Mouse (Mus musculus): ENCODE results near the gene Fam3b.

Fam3b gene

DNA sequence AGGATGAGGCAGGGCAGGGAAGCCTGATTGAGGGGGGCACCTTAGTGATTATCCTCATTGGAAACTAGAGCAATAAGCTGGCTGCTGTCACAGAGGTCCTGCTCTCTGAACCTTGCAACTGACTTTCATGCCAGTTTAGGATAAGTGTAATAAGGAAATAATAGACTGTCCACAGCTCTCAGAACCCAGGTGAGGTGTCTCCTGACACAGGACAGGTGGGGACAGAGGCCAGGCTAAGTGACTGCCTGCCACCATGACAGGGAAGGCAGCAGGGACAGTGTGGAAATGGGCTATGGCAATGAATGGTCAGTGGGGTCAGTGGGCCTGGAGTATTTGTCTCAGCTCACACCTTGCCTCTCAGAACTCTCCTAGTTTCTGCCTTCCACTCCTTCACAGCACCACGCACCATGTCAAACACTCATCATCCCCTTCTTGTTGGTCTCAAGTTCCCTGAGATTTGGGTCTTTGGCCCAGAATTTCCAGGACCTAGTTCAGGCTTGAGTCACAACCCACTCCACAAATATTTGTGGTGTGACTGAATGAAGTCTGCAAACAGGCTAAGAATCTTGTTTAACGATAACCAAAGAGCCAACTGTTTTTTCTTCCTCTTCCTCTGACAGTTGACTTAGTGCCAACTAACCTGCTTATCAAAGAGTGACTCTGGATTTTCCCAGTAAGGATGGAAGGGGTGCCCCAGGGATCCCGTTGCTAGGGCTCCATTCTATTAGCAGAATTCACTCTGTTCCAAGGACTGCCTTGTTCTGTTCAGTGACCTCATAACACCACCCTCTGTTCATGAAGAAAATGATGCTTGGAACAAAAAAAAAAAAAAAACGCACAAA, at the start of gene Fam3b:
Gene Fam3b, minus strand, starts transcription at position 718 of the 842 bp plus-strand sequence.
- no peak for DNase-seq (ENCODE audit: low spot score)

DNA sequence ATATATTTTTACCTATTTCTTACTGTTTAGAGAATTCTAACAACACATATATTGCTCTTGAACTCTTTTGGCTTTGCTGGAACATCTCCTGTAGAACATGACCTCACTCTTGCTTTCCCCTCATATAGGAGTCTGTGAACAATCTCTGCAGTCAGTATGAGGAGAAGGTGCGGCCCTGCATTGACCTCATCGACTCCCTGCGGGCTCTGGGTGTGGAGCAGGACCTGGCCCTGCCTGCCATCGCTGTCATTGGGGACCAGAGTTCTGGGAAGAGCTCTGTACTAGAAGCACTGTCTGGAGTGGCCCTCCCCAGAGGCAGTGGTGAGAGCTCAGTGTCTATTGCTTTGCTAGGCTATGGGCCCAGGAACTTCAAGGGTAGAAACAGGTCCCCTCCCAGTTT, 29.7 kb upstream of the Fam3b start:
- DNase-seq (ENCODE audit: low spot score), result no peak

DNA sequence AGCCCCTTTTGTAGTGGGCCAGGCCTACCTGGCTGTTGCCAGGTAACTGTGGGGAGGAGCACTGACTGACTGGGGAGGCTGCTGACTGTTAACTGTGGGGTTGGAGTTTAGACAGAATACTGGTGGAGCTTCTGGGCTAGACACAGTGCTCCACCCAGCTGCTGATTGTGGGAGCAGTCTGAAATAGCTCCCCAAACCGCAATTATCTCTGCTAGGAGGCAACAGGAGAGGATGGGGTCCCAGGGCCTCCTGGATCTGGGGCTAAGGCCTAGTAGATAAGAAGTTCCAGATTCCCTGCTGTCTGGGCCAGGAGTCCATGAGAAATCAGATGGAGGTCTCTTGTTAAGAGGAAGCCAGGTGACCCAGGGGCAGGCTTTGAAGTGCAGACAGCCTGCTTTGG, 22.2 kb upstream of the Fam3b start:
- no peak for DNase-seq (ENCODE audit: low spot score)

DNA sequence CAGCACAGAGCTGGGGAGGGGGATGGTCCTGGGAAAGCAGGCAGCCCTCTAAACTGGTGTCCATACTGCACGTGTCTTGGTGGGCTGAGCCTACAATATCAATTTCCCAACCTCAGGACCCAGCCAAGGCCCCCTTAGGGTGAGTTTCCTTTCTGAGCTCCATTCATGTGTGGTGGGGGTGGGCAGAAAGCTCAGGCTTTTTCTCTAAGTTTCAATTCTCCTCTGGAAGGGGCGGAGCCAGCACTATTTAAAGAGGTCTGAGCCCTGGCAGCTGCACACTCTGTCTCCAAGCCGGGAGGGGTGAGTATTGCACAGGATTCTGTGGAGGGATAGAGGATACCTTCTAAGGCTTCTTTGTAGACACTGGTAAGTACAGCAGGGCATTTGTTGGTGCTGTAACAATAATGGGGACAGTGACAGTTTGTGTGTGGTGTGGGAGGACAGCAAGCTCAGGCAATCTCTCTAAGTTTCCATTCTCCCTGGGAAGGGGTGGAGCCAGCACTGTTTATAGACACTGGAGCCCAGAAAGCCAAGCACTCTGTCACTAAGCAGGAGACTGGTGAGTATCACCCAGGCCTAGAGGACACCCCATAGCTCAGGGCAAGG, 21.3 kb upstream of the Fam3b start:
- no peak for DNase-seq (ENCODE audit: low spot score)

DNA sequence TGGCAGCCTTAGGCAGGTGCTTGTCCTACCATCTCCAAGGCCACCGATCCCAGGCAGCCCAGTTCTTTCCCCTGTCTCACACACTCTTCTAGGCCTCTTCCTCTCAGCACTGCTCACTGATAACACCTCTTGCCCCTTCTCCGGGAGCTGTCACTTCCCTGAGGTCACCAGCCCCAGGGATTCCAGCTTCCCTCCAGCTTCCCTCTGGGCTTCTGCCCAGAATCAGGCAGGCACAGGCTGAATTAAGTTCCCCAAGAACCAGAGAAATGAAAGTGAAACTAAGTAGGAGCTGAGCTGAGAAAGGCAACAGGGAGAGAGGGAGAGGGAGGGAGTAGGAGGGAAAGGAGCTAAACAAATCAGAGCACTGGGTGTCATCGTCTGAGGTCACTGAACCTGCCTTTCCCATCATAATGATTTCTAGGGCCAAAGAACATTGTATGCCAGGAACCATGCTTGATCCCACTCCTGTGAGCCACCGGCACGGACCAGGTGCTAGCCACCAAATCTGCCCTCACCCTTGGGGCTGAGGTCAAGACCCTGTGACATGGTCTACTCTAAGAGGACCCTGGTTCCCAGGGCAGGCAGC, 20.4 kb upstream of the Fam3b start:
- DNase-seq (ENCODE audit: low spot score), result no peak

DNA sequence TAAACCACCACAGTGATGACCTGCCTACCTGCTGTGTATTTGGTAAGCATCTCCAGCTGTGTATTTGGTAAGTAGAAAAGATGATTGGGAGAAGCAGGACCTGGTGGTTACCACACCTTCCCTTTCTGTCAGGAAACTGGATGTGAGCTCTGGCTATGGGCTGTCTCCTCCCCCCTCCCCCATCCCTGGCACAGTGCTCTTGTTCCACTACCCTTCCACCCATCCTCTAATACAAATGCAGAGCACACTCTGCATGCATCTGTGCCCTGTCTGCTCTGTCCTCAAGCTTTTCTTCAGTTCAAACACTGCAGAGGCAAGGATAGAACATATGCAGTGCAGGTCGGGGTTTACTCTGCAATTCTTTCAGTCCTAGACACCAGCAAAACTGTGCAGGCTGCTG, 19.8 kb upstream of the Fam3b start:
- DNase-seq (ENCODE audit: low spot score), result no peak

DNA sequence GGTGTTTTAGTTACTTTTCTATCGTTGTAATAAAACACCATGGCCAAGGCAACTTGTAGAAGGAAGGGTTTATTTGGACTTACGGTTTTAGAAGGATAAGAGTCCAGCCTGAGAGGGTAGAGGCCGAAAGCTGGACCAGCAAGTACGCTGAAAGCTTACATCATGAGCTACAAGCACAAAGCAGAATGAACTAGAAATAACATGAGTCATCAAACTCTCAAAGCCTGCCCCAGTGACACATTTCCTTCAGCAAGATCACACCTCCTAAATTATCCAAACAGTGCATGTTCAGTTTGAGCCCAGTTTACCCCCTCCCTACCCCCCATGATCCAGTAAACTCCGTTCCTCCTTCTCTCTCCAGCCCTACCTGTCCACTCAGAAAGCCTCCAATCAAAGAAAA, 19.1 kb upstream of the Fam3b start:
- no peak for DNase-seq (ENCODE audit: low spot score)

DNA sequence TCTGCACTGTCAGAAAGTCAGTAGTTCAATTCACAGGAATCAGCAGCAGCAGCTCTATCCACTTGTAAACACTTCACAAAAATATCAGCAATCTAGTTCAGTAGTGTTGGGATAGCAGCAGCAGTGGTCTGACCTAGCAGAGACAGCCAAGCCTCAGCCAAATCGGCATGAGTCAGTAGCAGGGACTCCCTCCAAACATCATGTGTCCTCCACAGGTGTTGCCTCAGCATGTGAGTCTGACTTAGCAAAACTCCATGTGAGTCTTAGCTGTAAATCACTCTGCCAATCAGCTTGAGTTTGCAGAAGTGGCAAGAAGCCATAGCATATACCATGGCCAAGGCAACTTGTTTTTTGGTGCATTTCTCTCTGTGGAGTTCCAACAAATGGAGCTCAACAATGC, 18.5 kb upstream of the Fam3b start:
- no peak for DNase-seq (ENCODE audit: low spot score)

DNA sequence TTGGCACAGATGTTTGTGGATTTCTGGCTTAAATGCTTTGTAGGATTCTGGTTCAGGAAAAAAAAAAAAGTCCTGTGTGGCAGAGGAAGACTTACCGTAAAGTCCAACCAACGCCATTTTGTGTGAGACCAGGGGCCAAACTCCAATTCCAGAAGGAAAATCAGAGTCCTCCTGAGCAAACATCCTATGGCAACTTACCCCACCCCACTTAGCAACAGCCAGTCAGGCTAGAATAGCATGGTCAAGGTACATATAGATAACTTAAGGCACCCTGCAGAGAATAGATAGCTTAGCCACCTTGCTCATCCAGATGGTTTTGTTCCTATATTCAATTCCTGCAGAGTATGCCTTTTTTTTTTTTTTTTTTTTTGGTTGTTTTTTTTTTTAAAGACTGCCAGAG, 14.6 kb upstream of the Fam3b start:
- DNase-seq (ENCODE audit: low spot score), result no peak

DNA sequence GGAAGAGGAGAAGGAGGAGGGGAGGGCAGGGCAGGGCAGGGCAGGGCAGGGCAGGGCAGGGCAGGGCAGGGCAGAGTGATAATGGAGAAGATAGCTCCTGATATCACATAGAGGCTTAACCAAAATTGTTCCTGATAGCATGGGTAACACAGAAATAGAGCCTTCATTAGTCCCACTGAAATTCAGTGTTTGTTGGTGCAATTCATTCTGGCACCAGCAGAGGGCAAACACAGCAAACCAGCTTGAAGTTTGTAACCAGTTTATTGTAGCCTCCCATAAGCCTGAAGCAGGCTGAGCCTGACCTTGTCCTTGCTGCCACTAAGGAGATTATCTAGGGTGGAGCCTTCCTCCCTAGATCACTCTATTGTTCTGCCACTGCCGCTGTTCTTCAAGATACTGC, 8.4 kb upstream of the Fam3b start:
- DNase-seq (ENCODE audit: low spot score), result no peak

DNA sequence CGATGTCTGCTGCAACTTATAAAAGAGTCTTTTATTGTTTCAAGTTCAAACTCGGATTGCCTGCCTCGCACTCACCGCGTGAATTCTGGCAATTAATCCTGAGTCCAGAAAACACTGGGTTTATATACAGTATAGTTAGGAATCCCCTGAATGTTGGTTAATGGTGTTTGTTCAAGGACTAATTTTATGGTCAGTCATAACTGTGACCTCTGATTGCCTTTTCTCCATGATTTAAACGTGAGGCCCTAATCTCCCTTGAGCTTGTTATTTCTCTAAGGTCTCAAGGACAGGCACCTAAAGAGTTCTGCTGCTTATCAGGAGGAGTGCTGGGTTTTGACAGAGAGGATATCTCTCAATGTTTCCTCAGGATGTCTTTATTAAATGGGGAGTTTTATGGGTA, 7.4 kb upstream of the Fam3b start:
- DNase-seq (ENCODE audit: low spot score), result no peak

DNA sequence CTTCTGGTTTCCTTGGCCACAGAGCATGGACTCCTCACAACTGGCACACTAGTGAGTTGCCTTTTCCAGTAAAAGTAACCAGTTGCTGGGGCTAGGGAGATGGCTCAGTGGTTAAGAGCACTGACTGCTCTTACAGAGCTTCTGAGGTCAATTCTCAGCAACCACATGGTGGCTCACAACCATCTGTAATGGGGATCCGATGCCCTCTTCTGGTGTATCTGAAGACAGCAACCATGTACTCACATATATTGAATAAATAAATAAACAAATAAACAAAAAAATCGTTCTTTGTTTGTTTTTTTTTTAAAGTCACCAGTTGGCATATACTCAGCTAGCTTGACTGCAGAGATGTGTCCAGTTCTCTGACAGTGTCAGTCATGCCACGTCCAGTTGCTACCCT, 1.7 kb upstream of the Fam3b start:
- DNase-seq (ENCODE audit: low spot score), result no peak

DNA sequence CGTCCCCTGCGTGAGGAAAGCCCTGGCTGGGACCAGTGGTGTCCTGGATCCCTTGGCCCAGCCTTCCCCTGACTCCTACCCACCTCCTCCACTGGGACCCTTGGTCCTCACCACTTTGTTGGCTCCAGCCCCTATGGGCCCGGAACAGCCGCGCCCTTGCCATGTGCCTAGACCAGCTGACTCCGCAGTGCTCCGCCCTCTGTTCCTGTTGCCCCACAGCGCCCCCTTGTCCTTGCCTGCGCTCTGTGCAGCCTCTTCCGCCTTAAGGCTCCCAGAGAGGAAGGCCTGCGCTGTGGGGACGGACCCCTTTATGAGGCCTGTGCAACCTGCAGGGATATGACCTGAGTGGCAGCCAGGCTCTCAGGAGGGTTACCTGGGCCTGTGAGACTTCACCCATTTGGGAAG, 2.3 kb downstream of the Fam3b start:
- no peak for DNase-seq (ENCODE audit: low spot score)

DNA sequence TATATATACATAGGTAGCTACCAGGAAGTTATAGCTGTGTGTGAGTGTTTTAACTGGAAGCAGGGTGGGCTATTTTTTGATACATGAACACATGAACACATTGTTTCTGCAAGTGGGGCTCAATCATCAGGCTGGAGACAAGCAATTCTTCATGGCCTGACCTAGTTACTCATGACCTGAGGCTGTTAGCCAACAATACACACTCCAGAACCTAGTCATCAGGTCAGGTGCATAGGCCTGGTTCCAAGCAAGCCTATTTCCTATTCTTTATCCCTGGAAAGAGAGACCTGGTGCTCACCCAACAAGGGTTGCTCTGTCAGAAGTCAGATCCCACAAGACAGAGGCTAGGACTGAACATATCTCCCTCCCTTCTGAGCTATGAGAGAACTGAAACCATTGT, 3.1 kb downstream of the Fam3b start:
- DNase-seq (ENCODE audit: low spot score), result no peak

DNA sequence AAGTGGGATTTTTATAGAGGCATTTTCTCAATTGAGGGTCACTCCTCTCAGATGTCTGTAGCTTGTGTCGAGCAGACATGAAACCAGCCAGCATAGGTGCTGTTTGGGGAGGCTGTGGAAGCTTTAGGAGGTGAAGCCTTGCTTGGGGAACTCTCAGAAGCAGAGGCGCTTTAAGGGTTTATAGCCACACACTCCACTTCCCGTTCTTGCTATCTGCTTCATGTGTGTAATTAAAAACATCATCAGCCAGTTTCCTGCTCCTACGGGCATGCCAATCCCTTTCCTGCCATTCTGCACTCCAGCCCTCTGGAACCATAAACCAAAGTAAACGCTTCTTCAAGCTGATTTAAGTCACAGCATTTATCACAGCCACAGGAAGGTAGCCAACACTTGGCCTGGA, 3.8 kb downstream of the Fam3b start:
- no peak for DNase-seq (ENCODE audit: low spot score)

DNA sequence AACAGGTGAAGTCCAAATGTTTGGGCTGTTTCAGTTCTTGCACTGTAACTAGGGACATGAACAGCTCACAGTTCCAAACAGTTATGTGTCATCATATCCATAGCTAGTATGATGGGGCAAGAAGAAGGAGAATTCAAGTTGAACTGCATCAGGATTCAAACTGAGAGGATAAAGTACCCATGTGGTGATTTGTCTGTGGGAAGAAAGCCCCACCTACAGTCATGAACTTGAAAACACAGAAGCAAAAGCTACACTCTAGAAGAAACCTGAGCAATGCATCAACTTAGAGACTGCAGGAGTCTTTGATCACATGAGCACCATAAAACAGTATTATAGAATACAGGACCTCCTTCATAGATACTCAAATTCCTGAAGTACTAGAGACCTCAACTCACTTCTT, 6.8 kb downstream of the Fam3b start:
- DNase-seq (ENCODE audit: low spot score), result no peak

DNA sequence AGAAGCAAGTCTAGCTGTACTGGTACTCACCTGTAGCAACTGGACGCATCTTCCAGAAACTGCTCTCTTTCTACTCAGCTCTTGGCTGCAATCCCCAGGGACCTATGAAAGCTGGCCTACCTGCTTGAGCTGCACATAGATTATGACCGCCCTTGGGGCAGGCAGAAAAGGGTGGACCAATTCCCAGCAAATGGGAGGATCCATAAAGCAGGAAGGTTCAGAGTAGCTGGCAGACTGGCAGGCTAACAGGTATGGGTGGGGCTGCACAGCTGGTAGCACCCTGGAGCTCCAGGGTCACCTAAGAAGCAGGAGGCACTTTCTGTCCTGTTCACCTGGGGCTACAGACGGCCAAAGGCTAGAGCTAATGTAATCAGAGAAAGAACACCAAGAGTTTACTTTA, 9.8 kb downstream of the Fam3b start:
- DNase-seq (ENCODE audit: low spot score), result no peak

DNA sequence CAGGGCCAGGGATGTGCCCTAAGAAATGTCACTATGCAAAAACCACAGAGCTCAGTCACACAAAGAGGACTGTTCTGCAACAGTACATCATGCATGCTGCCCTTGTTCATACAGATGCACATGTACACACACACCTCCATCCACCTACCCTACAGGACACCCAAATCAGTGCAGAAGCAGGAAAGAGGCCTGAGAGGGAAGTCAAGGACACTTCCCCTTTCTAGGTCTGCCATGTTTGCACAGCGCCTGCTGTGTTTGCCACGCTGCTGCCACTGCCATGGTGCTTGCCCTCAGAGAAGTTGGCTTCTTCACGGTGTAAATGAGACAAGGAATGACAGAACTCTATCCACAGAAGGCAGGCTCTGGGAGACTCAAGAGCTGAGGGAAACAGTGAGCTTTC, 10.8 kb downstream of the Fam3b start:
- DNase-seq (ENCODE audit: low spot score), result no peak

DNA sequence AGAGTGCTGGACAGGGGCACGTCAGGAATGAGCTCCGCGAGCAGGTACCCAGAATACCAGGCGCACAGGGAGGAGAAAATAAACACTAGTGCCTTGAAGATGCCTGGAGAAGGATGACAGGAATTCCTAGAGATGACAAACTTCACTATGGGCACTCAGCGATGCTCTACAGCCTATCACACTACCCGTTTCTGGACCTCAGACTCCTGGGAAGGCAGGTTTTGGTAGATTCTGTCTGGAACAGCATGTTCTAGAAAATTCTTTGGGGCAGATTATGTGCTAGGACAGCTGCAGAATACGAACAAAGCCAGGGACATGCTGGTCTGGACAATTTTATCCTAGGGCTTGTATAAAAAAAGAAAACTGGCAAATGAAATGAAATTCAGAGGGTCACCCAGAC, 13.7 kb downstream of the Fam3b start:
- no peak for DNase-seq (ENCODE audit: low spot score)

DNA sequence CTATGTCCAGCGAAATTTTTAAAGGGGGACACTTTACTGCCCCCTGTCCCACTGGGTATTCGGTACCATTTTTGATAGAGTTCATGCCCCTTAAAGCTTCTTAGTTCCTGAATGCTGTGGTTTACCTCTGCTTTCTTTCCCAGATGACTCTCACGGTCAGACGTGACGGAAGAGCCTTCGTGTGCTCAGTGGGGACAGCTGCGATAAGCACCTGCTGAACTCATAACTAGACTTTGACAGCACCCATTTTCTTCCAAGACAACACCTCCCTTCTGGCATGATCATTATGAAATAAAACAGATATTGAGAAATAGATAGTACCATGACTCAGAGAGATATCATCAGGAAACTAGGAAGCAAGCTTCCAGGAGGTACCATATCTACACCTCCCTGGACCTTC, 15.2 kb downstream of the Fam3b start:
- no peak for DNase-seq (ENCODE audit: low spot score)

DNA sequence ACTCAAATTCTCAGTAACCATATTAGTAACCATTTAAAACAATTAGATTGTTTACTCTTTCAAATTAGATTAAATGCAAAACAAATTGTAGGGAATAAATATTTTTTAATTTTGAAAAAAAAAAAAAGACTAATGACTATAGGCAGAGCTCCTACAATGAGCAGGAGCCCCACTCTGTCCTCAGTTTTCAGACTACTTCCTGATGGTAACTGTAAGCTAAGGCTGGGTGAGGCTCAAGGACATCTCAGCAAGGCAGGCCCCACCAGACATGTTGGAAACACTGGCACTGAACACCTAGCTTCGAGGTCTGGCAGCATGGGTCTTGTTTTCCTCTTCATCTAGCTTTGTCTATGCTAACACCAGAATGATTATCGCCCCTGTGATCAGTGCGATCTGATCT, 16.5 kb downstream of the Fam3b start:
- no peak for DNase-seq (ENCODE audit: low spot score)

DNA sequence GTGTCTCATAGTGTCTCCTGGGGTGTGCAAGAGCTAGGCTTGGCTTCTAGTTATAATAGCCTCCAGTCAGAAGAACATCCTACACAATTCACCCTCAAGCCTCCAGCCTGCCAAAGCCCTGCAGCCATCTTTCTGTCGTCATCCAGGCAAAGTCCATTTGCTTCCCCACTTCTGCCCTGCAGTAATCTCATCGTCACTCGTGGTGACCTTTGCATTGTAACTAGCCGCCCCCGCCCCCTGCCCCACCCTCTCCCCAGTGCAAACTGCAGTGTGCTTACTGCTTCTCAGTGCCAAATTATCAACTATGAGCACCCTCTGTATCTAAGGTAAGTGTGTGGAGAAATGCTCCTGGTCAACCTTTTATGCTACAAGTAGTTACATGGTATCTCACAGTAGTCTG, 16.9 kb downstream of the Fam3b start:
- DNase-seq (ENCODE audit: low spot score), result no peak

DNA sequence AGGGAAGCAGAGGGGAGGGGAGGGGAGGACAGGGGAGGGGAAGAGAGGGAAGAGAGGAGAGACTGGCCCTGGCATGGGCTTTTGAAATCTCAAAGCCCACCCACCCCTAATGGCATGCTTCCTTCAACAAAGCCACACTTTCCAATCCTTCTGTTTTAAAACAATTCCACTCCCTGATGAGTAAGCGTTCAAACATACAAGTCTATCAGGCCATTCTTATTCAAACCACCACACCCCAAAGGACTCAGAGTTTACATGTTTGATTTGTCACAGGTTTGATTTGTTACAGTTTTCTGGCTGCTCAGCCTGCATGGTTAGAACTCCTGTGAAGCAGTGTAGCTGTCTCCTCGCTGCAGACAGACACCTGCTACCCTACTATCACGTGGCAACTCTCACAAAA, 18.6 kb downstream of the Fam3b start:
- DNase-seq (ENCODE audit: low spot score), result no peak

DNA sequence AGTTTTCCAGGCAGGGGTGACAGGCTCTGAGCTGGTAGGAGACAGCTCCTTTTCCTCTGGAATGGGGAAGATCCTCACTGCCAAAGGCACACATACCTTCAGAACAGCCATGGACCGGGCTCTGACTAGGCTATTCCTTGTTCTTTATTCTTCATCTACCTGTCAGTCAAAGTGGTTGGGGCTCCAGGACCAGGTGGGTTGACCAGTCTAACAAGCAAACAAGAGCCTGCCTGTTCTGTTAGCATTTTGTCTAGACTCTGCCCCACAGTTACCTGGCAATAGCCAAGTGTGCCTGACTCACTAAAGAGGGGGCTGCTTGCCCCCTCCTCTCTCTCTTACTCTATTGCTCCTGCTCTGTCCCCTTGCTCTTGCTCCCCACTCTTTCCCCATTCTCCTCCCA, 22.2 kb downstream of the Fam3b start:
- DNase-seq (ENCODE audit: low spot score), result no peak

Measured in spleen, adult 12 weeks (tissue).